Mouse (Mus musculus) midbrain, embryonic 11.5 days (tissue): Measurements from ENCODE around the gene Slc13a3. TPM values are rescaled to one million over a fixed set of nuclear protein-coding genes. Genes with fewer than 3 reads are reported as not detected.

ENCODE experiments used
- ATAC-seq: fragments of 200-750 bp; cut with Nextera tagmentation; 2 replicates; pipeline ENCODE4 v1.8.0; 2017; ENCODE audit warnings: moderate TSS enrichment, moderate library complexity; ENCODE audit not compliant: low FRiP score
- DNase-seq: peaks from one replicate; pipeline ENCODE4 v3.0.0; 2015; ENCODE audit warnings: low spot score; ENCODE audit errors: missing footprints
- H3K27ac ChIP-seq: fragments of 300-500 bp; sonication (generic); 2 replicates; pipeline ENCODE4 v1.5.1; 2014; ENCODE audit warnings: low read depth, low read length
- H3K27me3 ChIP-seq: fragments of 300-500 bp; sonication (generic); 2 replicates; pipeline ENCODE4 v1.6.1; 2014; ENCODE audit warnings: mild to moderate bottlenecking, low read length, moderate library complexity, mixed read lengths; ENCODE audit not compliant: control insufficient read depth, insufficient read depth
- H3K36me3 ChIP-seq: fragments of 300-500 bp; sonication (generic); 2 replicates; pipeline ENCODE4 v1.6.1; 2014; ENCODE audit warnings: mild to moderate bottlenecking, low read length, moderate library complexity, mixed read lengths; ENCODE audit not compliant: control insufficient read depth, insufficient read depth
- H3K4me1 ChIP-seq: fragments of 300-500 bp; sonication (generic); 2 replicates; pipeline ENCODE4 v1.6.1; 2014; ENCODE audit warnings: low read length; ENCODE audit not compliant: control insufficient read depth, insufficient read depth
- H3K4me2 ChIP-seq: fragments of 300-500 bp; sonication (generic); 2 replicates; pipeline ENCODE4 v1.6.1; 2014; ENCODE audit warnings: mild to moderate bottlenecking, moderate library complexity
- H3K4me3 ChIP-seq: fragments of 300-500 bp; sonication (generic); 2 replicates; pipeline ENCODE4 v1.5.1; 2014; ENCODE audit warnings: low read depth, low read length
- H3K9ac ChIP-seq: fragments of 300-500 bp; sonication (generic); 2 replicates; pipeline ENCODE4 v1.6.1; 2014; ENCODE audit warnings: low read length
- H3K9me3 ChIP-seq: fragments of 300-500 bp; sonication (generic); 2 replicates; pipeline ENCODE4 v1.6.1; 2016; ENCODE audit warnings: low read length; ENCODE audit not compliant: control insufficient read depth
- WGBS: fragments of 180-500 bp; shearing (Covaris S2); extraction: QIAGEN DNeasy Blood & Tissue Kit; methylation state at CpG from one replicate; pipeline ENCODE4 v1.1.7; 2014; 5-methylcytosine and 5-hydroxymethylcytosine counted together
- polyA plus RNA-seq: library from polyadenylated mRNA; unstranded; fragments of >200 nt; fragmentation: Nextera tagmentation; extraction: Ambion mirVana; gene quantifications from 2 replicates; pipeline ENCODE4 v1.2.1, GENCODE M21; 2014

Gene Slc13a3
- polyA plus RNA-seq, 1 experiment from 2014 or later, result 2.1 TPM

DNA sequence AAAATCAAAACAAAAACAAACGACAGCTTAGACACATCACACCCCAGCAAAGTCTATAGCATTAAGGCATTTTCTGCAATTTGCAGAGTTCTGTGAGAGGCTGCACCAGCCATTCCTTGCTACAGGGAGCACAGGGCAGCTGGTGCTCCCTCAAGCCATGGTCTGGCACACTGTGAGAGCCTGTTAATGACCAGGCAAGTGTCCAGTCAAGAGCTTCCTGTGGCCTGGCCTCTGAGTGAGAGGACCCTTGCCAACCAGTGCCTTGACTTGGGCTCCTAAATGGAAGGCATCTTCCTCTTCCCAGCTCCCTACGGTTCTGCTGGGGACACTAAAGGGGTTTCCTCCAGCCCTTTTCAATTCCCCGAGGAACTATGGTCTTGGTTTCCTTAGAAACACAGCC, 59.1 kb downstream of the Slc13a3 start:
- 39% methylated on average over 3 of the region's 3 CpGs for WGBS
- Histone ChIP-seq H3K27ac (peak overlapping the region; percentile 52; the same call in 1 of the 2 replicates), H3K27me3 (no peaks in the 10 kb centered on the region), H3K9ac (no peak overlapping the region), H3K4me3 (no peak overlapping the region), H3K36me3 (no peaks in the 10 kb centered on the region), H3K4me1 (peaks cover 29% of the 10 kb centered on the region), H3K4me2 (no peak overlapping the region), H3K9me3 (no peaks in the 10 kb centered on the region)
- ATAC-seq (no peak), DNase-seq (peak; percentile 69)

DNA sequence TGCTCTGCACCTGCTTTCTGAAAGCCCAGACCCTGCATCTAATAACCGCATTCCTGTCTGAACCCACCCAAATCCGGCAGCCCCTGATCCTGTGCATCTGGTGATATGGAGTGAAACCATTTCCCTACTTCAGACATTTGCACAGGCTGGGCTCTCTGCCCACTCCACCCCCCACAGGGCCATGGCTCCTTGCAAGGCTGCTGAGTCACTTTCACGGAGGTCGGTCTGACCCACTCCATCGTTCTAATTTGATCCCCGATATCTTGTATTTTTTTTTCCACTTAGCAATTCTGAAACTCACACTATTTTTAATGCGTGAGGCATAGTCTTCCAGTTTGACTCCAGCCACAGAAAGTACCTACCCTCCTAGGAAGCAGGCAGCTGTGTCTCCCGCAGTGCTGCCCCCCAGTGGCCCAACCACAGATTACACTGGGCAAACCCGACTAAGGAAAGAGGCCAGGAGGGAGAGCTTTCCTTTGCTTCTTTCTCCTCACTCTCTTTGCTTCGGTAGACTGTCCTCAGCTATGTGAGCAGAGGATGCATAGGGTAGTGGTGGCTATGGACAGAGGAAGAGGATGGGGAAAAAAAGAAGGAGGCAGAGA, 65.2 kb downstream of the Slc13a3 start:
- no peaks in the 10 kb centered on the region for H3K4me1 ChIP-seq
- H3K9ac ChIP-seq, result no peak overlapping the region
- peak; percentile 97 for DNase-seq
- H3K4me2 ChIP-seq, result no peak overlapping the region
- WGBS, result 44% methylated on average over 10 of the region's 10 CpGs
- no peaks in the 10 kb centered on the region for H3K27me3 ChIP-seq
- no peak overlapping the region for H3K27ac ChIP-seq
- H3K36me3 ChIP-seq, result no peaks in the 10 kb centered on the region
- H3K9me3 ChIP-seq, result no peaks in the 10 kb centered on the region
- no peak for ATAC-seq
- H3K4me3 ChIP-seq, result no peak overlapping the region

DNA sequence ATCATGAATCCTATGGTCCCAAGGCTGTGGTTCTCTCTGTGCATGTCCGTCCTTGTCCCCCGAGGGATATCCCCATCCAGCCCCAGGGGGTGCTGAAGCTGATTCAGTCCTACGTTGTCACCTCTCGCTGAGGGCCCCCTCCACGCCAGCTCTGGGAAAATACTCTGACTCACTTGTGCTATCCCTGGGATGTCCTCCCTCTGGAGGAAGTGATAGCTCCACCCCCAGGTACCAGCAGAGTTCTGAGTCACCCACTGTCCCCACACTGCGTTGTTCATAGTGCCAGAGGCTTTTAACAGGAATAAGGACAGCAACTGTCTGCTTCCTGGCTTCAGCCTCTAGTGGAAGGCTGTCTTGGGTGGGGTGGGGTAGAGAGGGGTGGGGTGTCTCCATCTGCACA, 67.7 kb downstream of the Slc13a3 start:
- WGBS, result 64% methylated on average over 6 of the region's 6 CpGs
- no peaks in the 10 kb centered on the region for H3K4me1 ChIP-seq
- H3K9me3 ChIP-seq, result no peaks in the 10 kb centered on the region
- ATAC-seq (no peak), DNase-seq (no peak)
- H3K9ac ChIP-seq, result no peak overlapping the region
- no peaks in the 10 kb centered on the region for H3K27me3 ChIP-seq
- H3K4me3 ChIP-seq, result no peak overlapping the region
- no peak overlapping the region for H3K4me2 ChIP-seq
- H3K27ac ChIP-seq, result no peak overlapping the region
- H3K36me3 ChIP-seq, result no peaks in the 10 kb centered on the region

DNA sequence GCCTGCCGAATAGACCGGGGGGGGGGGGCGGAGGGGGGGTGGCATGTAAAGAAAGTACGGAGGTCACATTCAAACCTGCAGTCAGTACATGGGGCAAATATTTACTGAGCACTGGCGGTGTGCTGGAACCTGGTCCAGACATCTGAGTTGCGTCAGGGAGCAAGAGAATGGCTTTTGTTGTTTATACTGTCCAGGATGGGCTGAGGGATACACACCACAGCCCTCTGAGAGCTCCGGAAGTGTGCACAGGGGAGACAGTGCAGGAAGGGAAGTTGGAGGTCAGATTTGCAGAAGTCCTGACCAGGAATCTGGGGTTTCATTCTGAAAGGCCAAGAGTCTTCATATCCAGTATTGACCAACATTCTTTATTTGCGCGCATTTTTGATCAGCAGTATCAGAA, 68.1 kb downstream of the Slc13a3 start:
- no peaks in the 10 kb centered on the region for H3K4me1 ChIP-seq
- no peaks in the 10 kb centered on the region for H3K27me3 ChIP-seq
- 82% methylated on average over 9 of the region's 9 CpGs for WGBS
- ATAC-seq, result no peak
- no peak overlapping the region for H3K4me3 ChIP-seq
- H3K27ac ChIP-seq, result no peak overlapping the region
- no peak for DNase-seq
- H3K4me2 ChIP-seq, result no peak overlapping the region
- H3K36me3 ChIP-seq, result no peaks in the 10 kb centered on the region
- no peak overlapping the region for H3K9ac ChIP-seq
- H3K9me3 ChIP-seq, result no peaks in the 10 kb centered on the region

DNA sequence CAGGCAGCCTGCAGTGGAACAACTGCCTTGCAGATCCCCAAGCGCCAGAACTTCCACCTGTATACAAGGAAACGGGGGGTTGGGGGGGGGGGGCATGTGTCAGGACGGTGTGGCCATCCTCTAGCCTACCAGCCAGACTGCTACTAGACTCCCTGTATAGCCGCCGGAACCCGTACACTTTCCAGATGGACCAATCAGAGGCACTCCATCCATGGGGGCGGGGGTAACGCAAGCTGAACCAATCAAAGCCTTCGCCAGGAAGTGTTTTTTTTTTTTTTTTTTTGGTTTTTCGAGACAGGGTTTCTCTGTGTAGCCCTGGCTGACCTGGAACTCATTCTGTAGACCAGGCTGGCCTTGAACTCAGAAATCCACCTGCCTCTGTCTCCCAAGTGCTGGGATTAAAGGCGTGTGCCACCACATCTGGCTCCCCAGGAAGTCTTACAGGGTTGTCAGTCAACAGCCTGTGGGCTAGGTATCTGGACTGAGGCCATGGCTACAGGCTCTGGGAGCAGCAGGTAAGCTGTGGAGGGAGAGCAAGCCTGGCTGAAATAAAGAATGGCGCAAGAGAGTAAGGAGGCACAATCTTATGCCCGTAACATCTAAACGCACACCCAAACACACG, 74.8 kb downstream of the Slc13a3 start:
- ATAC-seq (0 out of 2 replicates have a peak, but pooled peaks have one; percentile 56), DNase-seq (no peak)
- H3K9ac ChIP-seq, result no peak overlapping the region
- no peak overlapping the region for H3K27ac ChIP-seq
- 47% methylated on average over 15 of the region's 15 CpGs for WGBS
- H3K4me2 ChIP-seq, result no peak overlapping the region
- H3K9me3 ChIP-seq, result no peaks in the 10 kb centered on the region
- 0 out of 2 replicates have a peak, but pooled peaks cover 8% of the 10 kb centered on the region for H3K4me1 ChIP-seq
- H3K4me3 ChIP-seq, result no peak overlapping the region
- no peaks in the 10 kb centered on the region for H3K36me3 ChIP-seq
- no peaks in the 10 kb centered on the region for H3K27me3 ChIP-seq

DNA sequence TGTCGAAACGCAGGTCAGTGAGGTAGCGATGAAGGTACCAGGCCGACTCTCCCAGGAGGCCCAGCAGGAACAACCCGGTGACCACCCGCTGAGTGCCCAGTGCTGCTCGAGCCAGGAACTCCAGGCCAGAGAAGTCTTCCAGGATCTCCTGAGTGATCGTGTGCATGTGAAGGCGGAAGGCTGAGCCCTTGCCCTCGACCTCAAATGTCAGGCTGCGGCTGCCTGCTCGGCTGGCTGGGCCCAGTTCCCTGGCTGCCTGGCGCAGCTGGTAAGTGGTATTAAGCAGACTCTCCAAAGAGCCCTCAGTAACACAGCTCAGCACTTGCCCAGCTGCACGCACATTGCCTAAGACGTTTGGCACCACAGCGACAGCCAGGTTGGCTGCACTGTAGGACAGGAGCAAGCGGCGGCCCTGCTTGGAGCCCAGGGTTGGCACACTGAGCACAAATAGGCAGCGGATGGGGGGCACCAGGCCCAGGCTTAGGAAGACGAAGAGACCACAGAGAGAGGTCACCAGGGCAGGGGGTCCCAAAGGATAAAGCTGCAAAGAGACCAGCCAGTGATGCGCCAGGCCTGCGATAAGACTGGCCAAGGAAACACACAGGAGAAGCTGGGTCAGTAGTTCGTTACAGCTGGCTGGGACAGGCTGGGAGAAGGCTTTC, 75.4 kb downstream of the Slc13a3 start:
- Histone ChIP-seq H3K9ac (no peak overlapping the region), H3K27ac (no peak overlapping the region), H3K4me1 (0 out of 2 replicates have a peak, but pooled peaks cover 8% of the 10 kb centered on the region), H3K27me3 (no peaks in the 10 kb centered on the region), H3K9me3 (no peaks in the 10 kb centered on the region), H3K4me3 (no peak overlapping the region), H3K36me3 (no peaks in the 10 kb centered on the region), H3K4me2 (no peak overlapping the region)
- 67% methylated on average over 23 of the region's 23 CpGs for WGBS
- DNase-seq, result peak; percentile 86
- no peak for ATAC-seq

DNA sequence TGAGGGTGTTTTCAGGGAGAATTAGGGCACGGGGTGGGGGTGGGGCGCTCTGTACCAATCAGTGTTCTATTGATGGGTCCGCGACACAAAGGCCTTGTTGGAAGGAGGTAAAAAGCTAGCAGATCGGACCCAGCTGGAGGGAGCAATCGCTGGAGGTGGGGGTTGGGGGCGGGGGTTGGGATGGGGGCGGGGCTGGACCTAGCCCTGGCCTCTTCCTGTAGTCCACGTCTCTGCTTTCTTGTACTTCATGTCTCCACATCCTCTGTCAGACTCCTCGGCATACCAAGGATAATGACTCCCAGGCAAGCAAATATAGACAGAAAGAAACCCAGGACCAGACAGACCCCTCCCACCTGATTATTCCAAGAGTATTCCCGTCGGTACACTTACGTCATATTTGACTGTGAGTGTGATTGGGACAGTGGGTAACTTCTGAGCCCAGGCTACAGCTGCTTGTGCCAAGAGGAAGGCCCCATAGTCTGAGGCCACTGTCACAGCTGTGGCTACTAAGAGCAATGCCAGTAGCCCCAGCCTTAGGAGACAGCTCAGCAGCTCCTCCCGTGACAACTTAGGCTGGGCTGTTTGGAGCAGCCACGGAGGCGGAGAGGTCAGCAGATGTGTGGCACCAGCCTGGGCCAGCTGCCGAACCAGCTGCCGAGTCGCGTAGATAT, 76.1 kb downstream of the Slc13a3 start:
- no peak overlapping the region for H3K4me3 ChIP-seq
- H3K4me2 ChIP-seq, result no peak overlapping the region
- no peaks in the 10 kb centered on the region for H3K36me3 ChIP-seq
- no peak overlapping the region for H3K27ac ChIP-seq
- no peak overlapping the region for H3K9ac ChIP-seq
- no peaks in the 10 kb centered on the region for H3K27me3 ChIP-seq
- no peaks in the 10 kb centered on the region for H3K9me3 ChIP-seq
- H3K4me1 ChIP-seq, result 0 out of 2 replicates have a peak, but pooled peaks cover 8% of the 10 kb centered on the region
- WGBS, result 46% methylated on average over 20 of the region's 20 CpGs
- DNase-seq (peak; percentile 62), ATAC-seq (peak; percentile 45)

DNA sequence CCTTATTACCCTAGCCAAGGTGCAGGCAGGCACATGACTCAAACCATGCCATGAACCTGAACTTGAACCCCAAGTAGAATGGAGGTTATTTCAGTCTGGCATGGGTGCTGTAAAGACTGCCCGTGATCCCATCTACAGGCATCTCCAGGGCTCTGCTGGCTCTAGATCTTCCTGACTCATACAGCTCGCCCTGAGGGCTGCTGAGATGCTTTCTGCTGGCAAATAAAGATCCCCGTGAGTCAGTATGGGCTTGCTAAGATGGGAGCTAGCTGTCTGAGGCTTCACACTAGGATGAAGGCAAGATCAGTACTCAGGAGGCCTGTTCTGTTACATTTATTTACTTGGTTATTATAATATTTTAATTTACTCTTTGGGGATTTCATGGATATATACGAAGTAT, 80.9 kb downstream of the Slc13a3 start:
- ATAC-seq (no peak), DNase-seq (no peak)
- Histone ChIP-seq H3K9ac (no peak overlapping the region), H3K27me3 (no peaks in the 10 kb centered on the region), H3K27ac (no peak overlapping the region), H3K4me2 (no peak overlapping the region), H3K4me3 (no peak overlapping the region), H3K9me3 (no peaks in the 10 kb centered on the region), H3K36me3 (no peaks in the 10 kb centered on the region), H3K4me1 (0 out of 2 replicates have a peak, but pooled peaks cover 8% of the 10 kb centered on the region)
- WGBS, result 91% methylated on average over 4 of the region's 4 CpGs

DNA sequence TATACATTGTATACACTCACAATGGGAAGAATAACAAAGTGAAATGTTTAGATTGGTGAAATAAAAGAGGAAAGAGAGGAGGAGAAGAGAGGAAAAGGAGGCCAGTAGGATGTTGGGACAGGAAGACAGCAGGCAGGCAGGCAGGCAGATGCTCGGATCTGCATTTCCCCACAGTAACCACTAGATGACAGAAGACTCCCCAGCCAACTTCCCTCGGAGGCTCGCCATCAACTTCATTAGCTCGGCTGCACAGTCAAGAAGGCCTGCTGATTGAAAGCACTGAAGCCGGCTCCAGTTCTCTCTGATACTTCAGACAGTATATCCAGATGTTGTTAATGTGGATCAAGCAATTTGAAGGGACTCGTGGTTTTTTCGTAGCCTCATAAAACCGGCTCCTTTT, 81.5 kb downstream of the Slc13a3 start:
- no peak for ATAC-seq
- WGBS, result 17% methylated on average over 8 of the region's 8 CpGs
- H3K9ac ChIP-seq, result no peak overlapping the region

More for the DNA sequence above, 81.5 kb downstream of the Slc13a3 start:
- Histone ChIP-seq H3K4me2 (no peak overlapping the region), H3K27me3 (no peaks in the 10 kb centered on the region), H3K27ac (no peak overlapping the region), H3K4me1 (peaks cover 7% of the 10 kb centered on the region), H3K9me3 (no peaks in the 10 kb centered on the region), H3K36me3 (peaks cover 4% of the 10 kb centered on the region; the same call in 1 of the 2 replicates), H3K4me3 (no peak overlapping the region)
- DNase-seq, result no peak
